In the genomic region with DNA sequence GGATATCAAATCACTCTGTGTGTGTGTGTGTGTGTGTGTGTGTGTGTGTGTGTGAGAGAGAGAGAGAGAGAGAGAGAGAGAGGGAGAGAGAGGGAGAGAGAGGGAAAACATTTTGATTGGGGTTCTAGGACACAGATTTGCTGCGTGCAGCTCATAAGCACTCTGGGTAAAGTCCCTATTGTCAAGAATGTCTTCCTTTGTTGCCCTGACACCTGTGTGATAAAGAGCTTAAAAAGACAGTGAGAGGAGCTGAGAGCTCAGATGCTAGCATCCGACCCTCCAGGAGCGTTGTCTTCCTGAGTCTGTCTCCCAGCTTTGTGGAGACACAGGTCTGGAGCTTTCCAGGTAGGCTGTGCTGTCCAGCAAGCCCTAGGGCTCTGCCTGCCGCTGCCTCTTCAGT, we compare ENCODE assay signal across 16 mouse cellular contexts.
"Had no signal": no experiment of that assay in that cellular context is flagged by ENCODE, and none has a peak within 500 bp of the region (broad histone marks: within the 10 kb centered on the region; RNA-seq: fewer than 3 reads in every experiment).

No protein-coding gene starts in this region.

- H3K9me3 ChIP-seq: neural tube, embryonic 13.5 days; neural tube, embryonic 15.5 days; stomach, embryonic 15.5 days had no signal

- H3K9ac ChIP-seq: neural tube, embryonic 13.5 days; neural tube, embryonic 15.5 days; stomach, embryonic 15.5 days had no signal

- H3K4me3 ChIP-seq: neural tube, embryonic 13.5 days; neural tube, embryonic 15.5 days; stomach, embryonic 15.5 days had no signal

- H3K36me3 ChIP-seq: neural tube, embryonic 13.5 days; neural tube, embryonic 15.5 days; stomach, embryonic 15.5 days had no signal

- H3K27me3 ChIP-seq: neural tube, embryonic 13.5 days; neural tube, embryonic 15.5 days; stomach, embryonic 15.5 days had no signal

- H3K27ac ChIP-seq: neural tube, embryonic 13.5 days; neural tube, embryonic 15.5 days; stomach, embryonic 15.5 days; stomach, postnatal 0 days had no signal

- DNase-seq: retina, postnatal 1 day; right cerebral cortex, adult 18-20 months; right cerebral cortex, postnatal 14 days; right cerebral cortex, postnatal 25 days; right cerebral cortex, postnatal 4 days; spleen, adult 18-20 months; thymus, adult 18-20 months; thymus, adult 2 months; thymus, postnatal 14 days; thymus, postnatal 25 days; thymus, postnatal 36 days; thymus, postnatal 4 days had no signal

- H3K4me2 ChIP-seq: neural tube, embryonic 13.5 days; neural tube, embryonic 15.5 days; stomach, embryonic 15.5 days had no signal
